Mouse (Mus musculus) olfactory bulb, adult 2 months (tissue): ENCODE data around the gene Efemp2.
"Not testable (repeated sequence)": the region's sequence is repeated elsewhere in the genome, so short reads cannot be mapped to it uniquely, and the experiment has no call there.

Experiments
- CTCF ChIP-seq: fragments of 200-500 bp; IDR thresholded peaks from 2 replicates; pipeline ENCODE4 v1.5.1; 2012; ENCODE audit warnings: low read depth, mild to moderate bottlenecking, low read length, moderate library complexity; ENCODE audit not compliant: insufficient read depth
- POLR2A ChIP-seq: fragments of 200-500 bp; IDR thresholded peaks from 2 replicates; pipeline ENCODE4 v1.6.1; 2012; ENCODE audit warnings: mild to moderate bottlenecking, low read depth, low read length, moderate library complexity; ENCODE audit not compliant: insufficient read depth

- not testable (repeated sequence) for TF ChIP-seq CTCF, POLR2A
Observed at GRCm38 (mm10) chr19:5493301-5493721, 19.6 kb downstream of the Efemp2 start.
